Mouse (Mus musculus) intestine, embryonic 15.5 days (tissue): ENCODE data around the gene Scd2. TPM values are rescaled to one million over a fixed set of nuclear protein-coding genes. Genes with fewer than 3 reads are reported as not detected.
"Not testable (repeated sequence)": the region's sequence is repeated elsewhere in the genome, so short reads cannot be mapped to it uniquely, and the experiment has no call there.

Source experiments
- ATAC-seq: fragments of 200-750 bp; cut with Nextera tagmentation; 2 replicates; pipeline ENCODE4 v1.8.0; 2017; ENCODE audit warnings: moderate TSS enrichment, moderate library complexity
- H3K27ac ChIP-seq: fragments of 300-500 bp; sonication (generic); 2 replicates; pipeline ENCODE4 v1.5.1; 2015; ENCODE audit warnings: mild to moderate bottlenecking, inconsistent platforms
- H3K27me3 ChIP-seq: fragments of 300-500 bp; sonication (generic); replicated peaks from 2 replicates; pipeline ENCODE4 v1.6.1; 2015; ENCODE audit warnings: inconsistent platforms
- H3K36me3 ChIP-seq: fragments of 300-500 bp; sonication (generic); 2 replicates; pipeline ENCODE4 v1.6.1; 2015; ENCODE audit warnings: inconsistent platforms
- H3K4me1 ChIP-seq: fragments of 300-500 bp; sonication (generic); replicated peaks from 2 replicates; pipeline ENCODE4 v1.6.1; 2015; ENCODE audit warnings: inconsistent platforms
- H3K4me2 ChIP-seq: fragments of 300-500 bp; sonication (generic); replicated peaks from 2 replicates; pipeline ENCODE4 v1.6.1; 2015; ENCODE audit warnings: mild to moderate bottlenecking, inconsistent platforms
- H3K4me3 ChIP-seq: fragments of 300-500 bp; sonication (generic); replicated peaks from 2 replicates; pipeline ENCODE4 v1.5.1; 2015; ENCODE audit warnings: inconsistent platforms
- H3K9ac ChIP-seq: fragments of 300-500 bp; sonication (generic); 2 replicates; pipeline ENCODE4 v1.6.1; 2015; ENCODE audit warnings: inconsistent platforms
- H3K9me3 ChIP-seq: fragments of 300-500 bp; sonication (generic); 2 replicates; pipeline ENCODE4 v1.6.1; 2016; ENCODE audit warnings: inconsistent platforms
- WGBS: fragments of 180-500 bp; shearing (Covaris S2); methylation state at CpG from one replicate; pipeline ENCODE4 v1.1.7; 2015; 5-methylcytosine and 5-hydroxymethylcytosine counted together
- polyA plus RNA-seq: library from polyadenylated mRNA; unstranded; fragments of >200 nt; fragmentation: Nextera tagmentation; extraction: Ambion mirVana; gene quantifications from 2 replicates; pipeline ENCODE4 v1.2.1, GENCODE M21; 2015

Gene Scd2
- 417 and 432 TPM in 2 replicates for polyA plus RNA-seq

- H3K4me3 ChIP-seq: peak within 1 kb of the TSS; percentile 75
- peaks cover 48% of the 10 kb centered on the region for H3K4me1 ChIP-seq
- no peaks in the 10 kb centered on the region for H3K27me3 ChIP-seq
- peak within 1 kb of the TSS; percentile 87 for H3K4me2 ChIP-seq
- 2% methylated on average over 21 of the region's 21 CpGs for WGBS
- 0 out of 2 replicates have a peak, but pooled peaks cover 4% of the 10 kb centered on the region for H3K36me3 ChIP-seq
- ATAC-seq: peak; percentile 52
- peak within 1 kb of the TSS; percentile 98 for H3K27ac ChIP-seq
- H3K9ac ChIP-seq: peak within 1 kb of the TSS; percentile 86
- H3K9me3 ChIP-seq: no peaks in the 10 kb centered on the region
Measured at GRCm38 (mm10) chr19:44292941-44293768, at the start of gene Scd2. Gene Scd2, plus strand, starts transcription at chr19:44293674.

GRCm38 (mm10) chr19:44245761-44246171, 47.7 kb upstream of the Scd2 start:
- H3K4me2 ChIP-seq: peak overlapping the region; percentile 80; the same call in 1 of the 2 replicates

GRCm38 (mm10) chr19:44246341-44246911, 47.0 kb upstream of the Scd2 start:
- no peak for ATAC-seq
- Histone ChIP-seq H3K4me1 (peaks cover 31% of the 10 kb centered on the region), H3K9me3 (no peaks in the 10 kb centered on the region), H3K27me3 (no peaks in the 10 kb centered on the region), H3K27ac (0 out of 2 replicates have a peak overlapping the region, but pooled peaks have one; percentile 94), H3K4me2 (peak overlapping the region; percentile 80), H3K9ac (0 out of 2 replicates have a peak overlapping the region, but pooled peaks have one; percentile 8), H3K4me3 (peak overlapping the region; percentile 14), H3K36me3 (no peaks in the 10 kb centered on the region)
- WGBS: 47% methylated on average over 11 of the region's 11 CpGs

More at GRCm38 (mm10) chr19:44245761-44246171, 47.7 kb upstream of the Scd2 start:
- Histone ChIP-seq H3K27me3 (no peaks in the 10 kb centered on the region), H3K9ac (no peak overlapping the region), H3K27ac (no peak overlapping the region), H3K36me3 (no peaks in the 10 kb centered on the region), H3K9me3 (no peaks in the 10 kb centered on the region), H3K4me1 (peaks cover 31% of the 10 kb centered on the region), H3K4me3 (peak overlapping the region; percentile 14; the same call in 1 of the 2 replicates)
- 5% methylated on average over 5 of the region's 5 CpGs for WGBS
- ATAC-seq: no peak

- H3K4me2 ChIP-seq: peak overlapping the region; percentile 80
- H3K27ac ChIP-seq: peak overlapping the region; percentile 94
- peak overlapping the region; percentile 40 for H3K4me3 ChIP-seq
- peak; percentile 44 for ATAC-seq
- no peaks in the 10 kb centered on the region for H3K9me3 ChIP-seq
- peak overlapping the region; percentile 59 for H3K9ac ChIP-seq
- H3K36me3 ChIP-seq: no peaks in the 10 kb centered on the region
- peaks cover 31% of the 10 kb centered on the region for H3K4me1 ChIP-seq
- H3K27me3 ChIP-seq: no peaks in the 10 kb centered on the region
- WGBS: 3% methylated on average over 25 of the region's 25 CpGs
Measured at GRCm38 (mm10) chr19:44247281-44248080, 46.0 kb upstream of the Scd2 start.

- peak; percentile 97 for ATAC-seq
- Histone ChIP-seq H3K9me3 (no peaks in the 10 kb centered on the region), H3K9ac (peak overlapping the region; percentile 59), H3K4me2 (peak overlapping the region; percentile 80), H3K4me3 (peak overlapping the region; percentile 40), H3K4me1 (peaks cover 31% of the 10 kb centered on the region), H3K36me3 (no peaks in the 10 kb centered on the region), H3K27ac (peak overlapping the region; percentile 94), H3K27me3 (no peaks in the 10 kb centered on the region)
- WGBS: 2% methylated on average over 36 of the region's 36 CpGs
Measured at GRCm38 (mm10) chr19:44248081-44248853, 45.2 kb upstream of the Scd2 start.

- Histone ChIP-seq H3K27me3 (no peaks in the 10 kb centered on the region), H3K9me3 (no peaks in the 10 kb centered on the region), H3K27ac (peak overlapping the region; percentile 92), H3K36me3 (no peaks in the 10 kb centered on the region), H3K9ac (no peak overlapping the region), H3K4me3 (0 out of 2 replicates have a peak overlapping the region, but pooled peaks have one; percentile 40), H3K4me1 (peaks cover 31% of the 10 kb centered on the region), H3K4me2 (peak overlapping the region; percentile 80)
- no peak for ATAC-seq
- 58% methylated on average over 11 of the region's 11 CpGs for WGBS
Measured at GRCm38 (mm10) chr19:44248854-44249351, 44.6 kb upstream of the Scd2 start.

GRCm38 (mm10) chr19:44251138-44251537, 42.3 kb upstream of the Scd2 start:
- not testable (repeated sequence) for H3K4me2 ChIP-seq

GRCm38 (mm10) chr19:44251936-44252558, 41.4 kb upstream of the Scd2 start:
- Histone ChIP-seq H3K4me2 (no peak overlapping the region), H3K27ac (no peak overlapping the region), H3K9ac (no peak overlapping the region), H3K27me3 (no peaks in the 10 kb centered on the region), H3K36me3 (no peaks in the 10 kb centered on the region), H3K4me3 (no peak overlapping the region), H3K4me1 (peaks cover 19% of the 10 kb centered on the region), H3K9me3 (no peaks in the 10 kb centered on the region)
- 69% methylated on average over 12 of the region's 12 CpGs for WGBS
- ATAC-seq: no peak

More at GRCm38 (mm10) chr19:44251138-44251537, 42.3 kb upstream of the Scd2 start:
- ATAC-seq, H3K36me3 ChIP-seq, H3K27ac ChIP-seq, H3K27me3 ChIP-seq, H3K9me3 ChIP-seq, H3K9ac ChIP-seq, H3K4me3 ChIP-seq: not testable (repeated sequence)
- 87% methylated on average over 6 of the region's 6 CpGs for WGBS
- peaks cover 28% of the 10 kb centered on the region for H3K4me1 ChIP-seq

GRCm38 (mm10) chr19:44254106-44254505, 39.4 kb upstream of the Scd2 start:
- not testable (repeated sequence) for H3K9ac ChIP-seq, H3K36me3 ChIP-seq, H3K4me1 ChIP-seq, H3K27ac ChIP-seq, H3K9me3 ChIP-seq, H3K4me2 ChIP-seq, H3K4me3 ChIP-seq, H3K27me3 ChIP-seq, ATAC-seq
- 79% methylated on average over 4 of the region's 4 CpGs for WGBS

GRCm38 (mm10) chr19:44257377-44257966, 36.0 kb upstream of the Scd2 start:
- H3K36me3 ChIP-seq: no peaks in the 10 kb centered on the region
- no peaks in the 10 kb centered on the region for H3K27me3 ChIP-seq
- H3K4me3 ChIP-seq: no peak overlapping the region
- ATAC-seq: no peak
- no peak overlapping the region for H3K9ac ChIP-seq
- WGBS: 86% methylated on average over 13 of the region's 13 CpGs
- no peaks in the 10 kb centered on the region for H3K9me3 ChIP-seq
- H3K27ac ChIP-seq: no peak overlapping the region
- H3K4me1 ChIP-seq: no peaks in the 10 kb centered on the region
- H3K4me2 ChIP-seq: no peak overlapping the region

GRCm38 (mm10) chr19:44259484-44259883, 34.0 kb upstream of the Scd2 start:
- Histone ChIP-seq H3K9me3 (no peaks in the 10 kb centered on the region), H3K36me3 (no peaks in the 10 kb centered on the region), H3K27me3 (no peaks in the 10 kb centered on the region), H3K4me1 (no peaks in the 10 kb centered on the region), H3K4me2 (no peak overlapping the region), H3K9ac (no peak overlapping the region), H3K4me3 (no peak overlapping the region), H3K27ac (no peak overlapping the region)
- WGBS: 77% methylated on average over 4 of the region's 4 CpGs
- ATAC-seq: no peak
